Mouse (Mus musculus) activated CD4-positive, CD25-positive, alpha-beta regulatory T cell, adult 4 months (primary cell): ENCODE data around the gene Gabrg2. TPM values are rescaled to one million over a fixed set of nuclear protein-coding genes. Genes with fewer than 3 reads are reported as not detected.

Experiments
- ATAC-seq: one replicate; pipeline ENCODE4 v1.8.0; 2017
- polyA plus RNA-seq, 2 experiments: library from polyadenylated mRNA; unstranded; fragments of 100-300 nt; shearing (Covaris generic); gene quantifications; one replicate each; pipeline ENCODE4 v1.2.1; 2017

The Gabrg2 gene
- polyA plus RNA-seq, result under 1 TPM in 1 of 2 experiments, not detected in 1; 0.12 TPM

- ATAC-seq, result no peak
These were observed at the start of gene Gabrg2 for GRCm38 (mm10) chr11:42000190-42001098. Gene Gabrg2, minus strand, starts transcription at chr11:42000857.

GRCm38 (mm10) chr11:42048201-42048600, 47.5 kb upstream of the Gabrg2 start:
- ATAC-seq, result no peak

- no peak for ATAC-seq
These were observed 1.2 kb downstream of the Gabrg2 start for GRCm38 (mm10) chr11:41999468-41999881.

- no peak for ATAC-seq
These were observed 20.5 kb downstream of the Gabrg2 start for GRCm38 (mm10) chr11:41980152-41980551.

- ATAC-seq, result no peak
These were observed 32.1 kb downstream of the Gabrg2 start for GRCm38 (mm10) chr11:41968595-41968994.

- ATAC-seq, result no peak
These were observed 38.0 kb downstream of the Gabrg2 start for GRCm38 (mm10) chr11:41962706-41963105.

GRCm38 (mm10) chr11:41953550-41953949, 47.1 kb downstream of the Gabrg2 start:
- ATAC-seq, result no peak

GRCm38 (mm10) chr11:41951898-41952297, 48.8 kb downstream of the Gabrg2 start:
- ATAC-seq, result no peak

- no peak for ATAC-seq
These were observed 55.2 kb downstream of the Gabrg2 start for GRCm38 (mm10) chr11:41945471-41945870.

GRCm38 (mm10) chr11:41937979-41938378, 62.7 kb downstream of the Gabrg2 start:
- no peak for ATAC-seq

- no peak for ATAC-seq
These were observed 81.8 kb downstream of the Gabrg2 start for GRCm38 (mm10) chr11:41918864-41919263.

- no peak for ATAC-seq
These were observed 86.6 kb downstream of the Gabrg2 start for GRCm38 (mm10) chr11:41914066-41914465.

GRCm38 (mm10) chr11:41903661-41904060, 97.0 kb downstream of the Gabrg2 start:
- no peak for ATAC-seq

Other genes starting within 250 kb of the Gabrg2 start
- under 1 TPM in 1 of 2 experiments, not detected in 1; 0.16 TPM for gene Gabra1, start 182.1 kb upstream of the Gabrg2 start, polyA plus RNA-seq